Mouse (Mus musculus): ENCODE results near the gene Gcdh.

- TF ChIP-seq CTCF (IDR thresholded peaks at IDR 0.05; ENCODE audit: low read depth) = no peak
- no peak for TF ChIP-seq EP300 (optimal IDR thresholded peaks at IDR 0.05)
These were observed 14.9 kb upstream of the Gcdh start, which contains the start of gene Dnase2a for GRCm38 (mm10) chr8:84908421-84909161.
